Mouse (Mus musculus) CH12.LX (cell line): ENCODE results near the gene Bicdl1. TPM values are rescaled to one million over a fixed set of nuclear protein-coding genes. Genes with fewer than 3 reads are reported as not detected.

Experiments
- DNase-seq: peaks from one replicate; pipeline ENCODE4 v3.0.0-alpha.2; 2013; ENCODE audit errors: extremely low read depth
- H3K27ac ChIP-seq: 2 replicates; pipeline ENCODE4 v1.5.1; 2012; ENCODE audit warnings: low read depth, mild to moderate bottlenecking, control low read depth, moderate library complexity; ENCODE audit not compliant: insufficient read depth
- H3K27me3 ChIP-seq: replicated peaks from 2 replicates; pipeline ENCODE3; 2012; ENCODE audit warnings: inconsistent platforms
- H3K36me3 ChIP-seq, 2 experiments: replicated peaks in 1 of 2; 2 replicates each; pipeline versions ENCODE3 to v1.6.1; 2012; ENCODE audit warnings: inconsistent platforms in 1 of 2, low read length in 1 of 2, mild to moderate bottlenecking in 1 of 2, mixed read lengths in 1 of 2, moderate library complexity in 1 of 2; ENCODE audit not compliant: control insufficient read depth in 1 of 2, insufficient read depth in 1 of 2
- H3K4me1 ChIP-seq, 2 experiments: 2 replicates each; pipeline ENCODE4 v1.6.1; 2012; ENCODE audit warnings: inconsistent platforms in 1 of 2, moderate library complexity in 1 of 2; ENCODE audit not compliant: insufficient read depth in 2 of 2, control insufficient read depth in 1 of 2
- H3K4me2 ChIP-seq: 2 replicates; pipeline ENCODE4 v1.6.1; 2012; ENCODE audit warnings: low read depth, mild to moderate bottlenecking, control low read depth; ENCODE audit not compliant: poor library complexity, insufficient read depth, severe bottlenecking
- H3K4me3 ChIP-seq, 3 experiments: fragments of 150-350 bp in 1 of 3; sonication (generic) in 1 of 3; replicated peaks in 1 of 3; 2 replicates each; pipeline versions ENCODE3 to v1.5.1; 2011 to 2012; ENCODE audit warnings: low read depth in 2 of 3, low read length in 2 of 3, mild to moderate bottlenecking in 2 of 3, moderate library complexity in 2 of 3, control low read depth in 1 of 3, improper control_type of control experiment in 1 of 3, inconsistent platforms in 1 of 3, mixed read lengths in 1 of 3; ENCODE audit not compliant: poor library complexity in 1 of 3
- H3K79me2 ChIP-seq: replicated peaks from 2 replicates; pipeline ENCODE4 v1.6.1; 2012; ENCODE audit warnings: mild to moderate bottlenecking, moderate library complexity; ENCODE audit not compliant: control insufficient read depth, poor library complexity, insufficient read depth, severe bottlenecking; ENCODE audit errors: extremely low read depth
- H3K9ac ChIP-seq: 2 replicates; pipeline ENCODE4 v1.6.1; 2012; ENCODE audit warnings: low read depth, mild to moderate bottlenecking, control low read depth, moderate library complexity; ENCODE audit not compliant: insufficient read depth
- H3K9me3 ChIP-seq: replicated peaks from 2 replicates; pipeline ENCODE3; 2012; ENCODE audit warnings: low read length, inconsistent platforms, mixed read lengths
- CHD1 ChIP-seq: IDR thresholded peaks from 2 replicates; pipeline ENCODE4 v1.6.1; 2012; ENCODE audit warnings: low read depth, low read length, improper control_type of control experiment, inconsistent platforms
- ELF1 ChIP-seq: IDR thresholded peaks from 2 replicates; pipeline ENCODE4 v1.6.1; 2014; ENCODE audit warnings: low read depth, mild to moderate bottlenecking, inconsistent platforms, low read length, improper control_type of control experiment
- ETS1 ChIP-seq: conservative IDR thresholded peaks from 2 replicates; pipeline ENCODE4 v1.6.1; 2012; ENCODE audit warnings: low read depth, mild to moderate bottlenecking, inconsistent platforms, low read length, improper control_type of control experiment, moderate library complexity
- GABPA ChIP-seq: IDR thresholded peaks from 2 replicates; pipeline ENCODE4 v1.6.1; 2012; ENCODE audit warnings: low read depth, low read length, improper control_type of control experiment, inconsistent platforms; ENCODE audit not compliant: insufficient replicate concordance
- IRF4 ChIP-seq: IDR thresholded peaks from 2 replicates; pipeline ENCODE4 v1.6.1; 2014; ENCODE audit warnings: low read depth, mild to moderate bottlenecking, inconsistent platforms, low read length, improper control_type of control experiment
- JUN ChIP-seq: IDR thresholded peaks from 2 replicates; pipeline ENCODE4 v1.6.1; 2011; ENCODE audit warnings: low read depth, mild to moderate bottlenecking, low read length, improper control_type of control experiment, moderate library complexity; ENCODE audit not compliant: insufficient read depth
- KAT2A ChIP-seq: IDR thresholded peaks from 2 replicates; pipeline ENCODE4 v1.6.1; 2012; ENCODE audit warnings: low read length, improper control_type of control experiment, inconsistent platforms; ENCODE audit not compliant: insufficient replicate concordance
- MAFK ChIP-seq: IDR thresholded peaks from 2 replicates; pipeline ENCODE4 v1.6.1; 2011; ENCODE audit warnings: low read length, improper control_type of control experiment; ENCODE audit not compliant: insufficient replicate concordance
- MXI1 ChIP-seq: IDR thresholded peaks from 2 replicates; pipeline ENCODE4 v1.6.1; 2011; ENCODE audit warnings: mild to moderate bottlenecking, low read depth, low read length, improper control_type of control experiment
- NELFE ChIP-seq: IDR thresholded peaks from 2 replicates; pipeline ENCODE4 v1.6.1; 2011; ENCODE audit warnings: low read depth, low read length, improper control_type of control experiment
- POLR2AphosphoS2 ChIP-seq: IDR thresholded peaks from 2 replicates; pipeline ENCODE4 v1.6.1; 2011; ENCODE audit warnings: low read depth, low read length, improper control_type of control experiment
- SIN3A ChIP-seq: IDR thresholded peaks from 2 replicates; pipeline ENCODE4 v1.6.1; 2012; ENCODE audit warnings: low read length, improper control_type of control experiment, inconsistent platforms
- TCF12 ChIP-seq: IDR thresholded peaks from 2 replicates; pipeline ENCODE4 v1.6.1; 2014; ENCODE audit warnings: low read depth, mild to moderate bottlenecking, inconsistent platforms, low read length, improper control_type of control experiment
- UBTF ChIP-seq: IDR thresholded peaks from 2 replicates; pipeline ENCODE4 v1.6.1; 2012; ENCODE audit warnings: low read depth, mild to moderate bottlenecking, inconsistent platforms, low read length, improper control_type of control experiment, moderate library complexity
- ZMIZ1 ChIP-seq: IDR thresholded peaks from 2 replicates; pipeline ENCODE4 v1.6.1; 2012; ENCODE audit warnings: low read depth, mild to moderate bottlenecking, inconsistent platforms, low read length, improper control_type of control experiment
- dilution Hi-C: fragments of 300-500 bp; cut with MboI; formaldehyde crosslinking; loops from 2 replicates; pipeline ENCODE4 v1.14.3; 2020; ENCODE audit warnings: low sequenced_read_pairs; ENCODE audit not compliant: extremely low pct_unique_long_range_greater_than_20kb, extremely low pct_ligation_motif_present
- in situ Hi-C: fragments of 300-500 bp; cut with MboI; formaldehyde crosslinking; loops from 3 replicates; pipeline ENCODE4 v1.14.3; 2019; ENCODE audit warnings: low sequenced_read_pairs, low pct_ligation_motif_present, low pct_unique_long_range_greater_than_20kb, mixed read lengths
- polyA plus RNA-seq: library from polyadenylated mRNA; unstranded; fragments of >175 nt; gene quantifications from 2 replicates; pipeline ENCODE4 v1.2.1, GENCODE M21; 2012; ENCODE audit warnings: low read depth; ENCODE audit not compliant: insufficient read length
- total RNA-seq, 2 experiments: library from RNA; depleted of rRNA; stranded (reverse); fragments of 300-350 nt in 1 of 2; fragments of >200 nt in 1 of 2; gene quantifications; 2 replicates each; pipeline ENCODE4 v1.2.3; 2012 to 2014

Bicdl1 gene
- total and polyA plus RNA-seq, 3 experiments: 1.9 to 3.5 (median 2.3) TPM

GRCm38 (mm10) chr5:115693271-115693670, 38.1 kb downstream of the Bicdl1 start:
- Histone ChIP-seq H3K9ac (no peak overlapping the region), H3K4me1 (peaks cover 5 to 20% of the 10 kb centered on the region in 2 experiments), H3K4me3 (no peak overlapping the region), H3K27me3 (peaks cover 1% of the 10 kb centered on the region), H3K9me3 (no peaks in the 10 kb centered on the region), H3K36me3 (no peaks in the 10 kb centered on the region), H3K27ac (no peak overlapping the region), H3K4me2 (no peak overlapping the region), H3K79me2 (no peaks in the 10 kb centered on the region)
- dilution Hi-C loops (no loop called here), in situ Hi-C loops (no loop called here)
- peak; percentile 40 for DNase-seq
- TF ChIP-seq POLR2AphosphoS2: no peak
- 0 out of 2 replicates have a peak, but pooled peaks have one; percentile 29 for TF ChIP-seq SIN3A

GRCm38 (mm10) chr5:115686716-115687115, 44.7 kb downstream of the Bicdl1 start:
- H3K36me3 ChIP-seq: no peaks in the 10 kb centered on the region
- TF ChIP-seq NELFE: no peak
- TF ChIP-seq KAT2A: no peak
- TF ChIP-seq CHD1: no peak
- no peak for TF ChIP-seq UBTF
- no peak for TF ChIP-seq ELF1
- no peak for TF ChIP-seq JUN
- no peak for TF ChIP-seq ZMIZ1
- no peak for TF ChIP-seq ETS1
- no peak for TF ChIP-seq MXI1
- TF ChIP-seq TCF12: no peak
- no peak for TF ChIP-seq MAFK
- no peak for TF ChIP-seq IRF4
- no peaks in the 10 kb centered on the region for H3K4me1 ChIP-seq
- no peak for DNase-seq
- no peak overlapping the region for H3K9ac ChIP-seq
- no peaks in the 10 kb centered on the region for H3K9me3 ChIP-seq
- dilution Hi-C loops (no loop called here), in situ Hi-C loops (no loop called here)
- no peak overlapping the region for H3K4me2 ChIP-seq
- no peaks in the 10 kb centered on the region for H3K79me2 ChIP-seq
- peaks cover 1% of the 10 kb centered on the region for H3K27me3 ChIP-seq
- H3K4me3 ChIP-seq: no peak overlapping the region
- no peak overlapping the region for H3K27ac ChIP-seq

- dilution Hi-C loops (no loop called here), in situ Hi-C loops (no loop called here)
- H3K4me3 ChIP-seq: no peak overlapping the region
- H3K4me1 ChIP-seq: no peaks in the 10 kb centered on the region
- no peak overlapping the region for H3K4me2 ChIP-seq
- no peak overlapping the region for H3K9ac ChIP-seq
- H3K79me2 ChIP-seq: no peaks in the 10 kb centered on the region
- no peaks in the 10 kb centered on the region for H3K9me3 ChIP-seq
- H3K27ac ChIP-seq: no peak overlapping the region
- H3K27me3 ChIP-seq: no peaks in the 10 kb centered on the region
- no peak for DNase-seq
- no peak for TF ChIP-seq MAFK
- no peak for TF ChIP-seq ZMIZ1
- no peak for TF ChIP-seq GABPA
- no peaks in the 10 kb centered on the region for H3K36me3 ChIP-seq
Observed at GRCm38 (mm10) chr5:115685126-115685525, 46.3 kb downstream of the Bicdl1 start.
